Mouse (Mus musculus): Measurements from ENCODE around the gene Sema3d.
A peak's percentile ranks its signal among the peaks of the same experiment; 100 is the strongest.

Sema3d gene

GRCm38 (mm10) chr5:12383133-12383959, at the start of gene Sema3d:
Gene Sema3d, plus strand, starts transcription at chr5:12383385.
- DNase-seq (ENCODE audit: low spot score in 2 of 2), result peak; percentile 36 to 38

- no peak for DNase-seq (ENCODE audit: low spot score in 2 of 2)
Measured at GRCm38 (mm10) chr5:12377261-12377660, 5.9 kb upstream of the Sema3d start.

- DNase-seq (ENCODE audit: low spot score in 2 of 2), result no peak
Measured at GRCm38 (mm10) chr5:12378900-12379299, 4.3 kb upstream of the Sema3d start.

- DNase-seq (ENCODE audit: low spot score in 2 of 2), result no peak
Measured at GRCm38 (mm10) chr5:12382010-12382409, 1.2 kb upstream of the Sema3d start.

GRCm38 (mm10) chr5:12383960-12384285, 738 bp downstream of the Sema3d start:
- no peak for DNase-seq (ENCODE audit: low spot score in 2 of 2)

- no peak for DNase-seq (ENCODE audit: low spot score in 2 of 2)
Measured at GRCm38 (mm10) chr5:12392667-12393066, 9.5 kb downstream of the Sema3d start.

GRCm38 (mm10) chr5:12399271-12399670, 16.1 kb downstream of the Sema3d start:
- DNase-seq (ENCODE audit: low spot score in 2 of 2), result no peak

GRCm38 (mm10) chr5:12404229-12404628, 21.0 kb downstream of the Sema3d start:
- DNase-seq (ENCODE audit: low spot score in 2 of 2), result no peak

GRCm38 (mm10) chr5:12412595-12412994, 29.4 kb downstream of the Sema3d start:
- no peak for DNase-seq (ENCODE audit: low spot score in 2 of 2)

- no peak for DNase-seq (ENCODE audit: low spot score in 2 of 2)
Measured at GRCm38 (mm10) chr5:12423264-12423663, 40.1 kb downstream of the Sema3d start.

GRCm38 (mm10) chr5:12441737-12442136, 58.6 kb downstream of the Sema3d start:
- DNase-seq (ENCODE audit: low spot score in 2 of 2), result no peak

GRCm38 (mm10) chr5:12442176-12443105, 59.3 kb downstream of the Sema3d start:
- DNase-seq (ENCODE audit: low spot score in 2 of 2), result no peak

GRCm38 (mm10) chr5:12451089-12451488, 67.9 kb downstream of the Sema3d start:
- DNase-seq (ENCODE audit: low spot score in 2 of 2), result no peak

GRCm38 (mm10) chr5:12454946-12455345, 71.8 kb downstream of the Sema3d start:
- DNase-seq (ENCODE audit: low spot score in 2 of 2), result no peak

- no peak for DNase-seq (ENCODE audit: low spot score in 2 of 2)
Measured at GRCm38 (mm10) chr5:12457509-12457908, 74.3 kb downstream of the Sema3d start.

GRCm38 (mm10) chr5:12467568-12468336, 84.6 kb downstream of the Sema3d start:
- DNase-seq (ENCODE audit: low spot score in 2 of 2), result no peak

- DNase-seq (ENCODE audit: low spot score in 2 of 2), result no peak
Measured at GRCm38 (mm10) chr5:12474904-12475638, 91.9 kb downstream of the Sema3d start.

GRCm38 (mm10) chr5:12475639-12475916, 92.4 kb downstream of the Sema3d start:
- no peak for DNase-seq (ENCODE audit: low spot score in 2 of 2)

- DNase-seq (ENCODE audit: low spot score in 2 of 2), result no peak
Measured at GRCm38 (mm10) chr5:12487926-12488325, 104.7 kb downstream of the Sema3d start.

- DNase-seq (ENCODE audit: low spot score in 2 of 2), result no peak
Measured at GRCm38 (mm10) chr5:12491704-12492103, 108.5 kb downstream of the Sema3d start.

GRCm38 (mm10) chr5:12498227-12498928, 115.2 kb downstream of the Sema3d start:
- no peak for DNase-seq (ENCODE audit: low spot score in 2 of 2)

Measured in right cerebral cortex, postnatal 36 days (tissue).